In the genomic region with DNA sequence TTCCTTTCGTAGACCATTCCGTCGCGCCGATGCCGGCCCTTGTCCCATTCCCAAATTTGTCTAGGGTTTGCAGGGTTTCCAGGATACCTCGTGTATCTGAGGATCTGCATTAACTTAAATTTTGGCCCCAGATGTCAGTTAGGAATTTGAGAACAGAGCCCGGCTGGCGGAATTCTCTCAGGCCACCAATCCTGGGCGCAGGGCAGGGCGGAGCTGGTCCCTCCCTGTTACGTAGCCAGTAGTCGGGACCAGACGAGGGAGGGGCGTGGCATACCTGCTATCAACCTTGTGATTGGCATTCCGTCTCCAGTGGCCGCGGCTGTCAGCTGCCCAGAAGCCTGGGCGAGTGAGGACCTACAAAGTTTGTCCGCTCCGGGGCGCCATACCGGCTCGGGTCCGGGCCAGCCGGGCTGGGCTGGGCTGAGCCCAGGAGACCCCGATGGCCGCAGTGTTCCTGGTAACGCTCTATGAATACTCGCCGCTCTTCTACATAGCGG, we compare ENCODE assay signal across 8 mouse cellular contexts. TPM values are rescaled to one million over a fixed set of nuclear protein-coding genes. Genes with fewer than 3 reads are reported as not detected.
DNase-seq lines count a peak whose midpoint lies in the region; ATAC-seq lines count a peak whose summit lies in the region.

A gene (plus strand): TSS at position 289 of the 497 bp plus-strand sequence.

- peak; percentile 89 for DNase-seq in adipocyte (ENCODE audit: low spot score)
- DNase-seq in embryo, embryonic 10 days (ENCODE audit: low spot score): peak; percentile 100
- DNase-seq in gastrocnemius, postnatal 10 days: peak; percentile 93
- peak; percentile 94 for DNase-seq in induced T-regulatory cell, adult 2 months (ENCODE audit: low read depth)
- peak; percentile 87 to 96 for DNase-seq in left cerebral cortex, adult 9 months (ENCODE audit: low spot score in 2 of 2)
- DNase-seq in right cerebral cortex, postnatal 14 days: peak; percentile 92
- peak; percentile 92 to 97 for DNase-seq in urinary bladder, postnatal 36 days (ENCODE audit: low spot score in 2 of 2)

- peak; percentile 99 for ATAC-seq in megakaryocyte progenitor cell, adult 5-6 weeks (replicated peaks; ENCODE audit: poor library complexity)

RNA-seq across cellular contexts. Expression of the gene that starts here (rescaled TPM):
- total RNA-seq in gastrocnemius, postnatal 10 days (2021): 10 to 100 TPM; 37.3 to 38.6 TPM
- 19.0 and 31.0 TPM in 2 replicates for total RNA-seq in megakaryocyte progenitor cell, adult 5-6 weeks (2015)
- 18.4 and 19.0 TPM in 2 replicates for total RNA-seq in megakaryocyte progenitor cell, adult 5-6 weeks (2017)

Comparison
In these comparisons a context has a peak if more than half of its experiments do, and no peak if none do; other contexts are left out.
1. Peak in every context shown above with its lines: DNase-seq and ATAC-seq.